In the genomic region with DNA sequence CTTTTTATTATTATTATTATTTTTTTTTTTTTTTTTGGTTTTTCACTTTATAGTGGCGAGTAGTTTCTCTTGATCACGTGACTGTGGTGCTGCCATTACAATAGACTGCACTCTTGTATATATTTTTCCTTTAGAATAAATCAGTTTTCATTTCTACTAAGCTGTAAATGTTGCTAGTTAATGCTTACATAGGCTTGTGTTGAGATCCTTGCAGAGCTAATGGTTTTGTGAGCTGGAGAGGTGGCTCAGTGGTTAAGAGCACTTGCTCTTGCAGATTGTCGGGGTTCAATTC, we compare ENCODE assay signal across 8 mouse cellular contexts. TPM values are rescaled to one million over a fixed set of nuclear protein-coding genes. Genes with fewer than 3 reads are reported as not detected.
DNase-seq lines count a peak whose midpoint lies in the region; ATAC-seq and TF ChIP-seq lines count a peak whose summit lies in the region.

No protein-coding gene starts in this region.

- peak overlapping the region; percentile 89 for H3K4me2 ChIP-seq in lung, embryonic 14.5 days
- H3K4me2 ChIP-seq in embryonic facial prominence, embryonic 15.5 days (replicated peaks): peak overlapping the region; percentile 89
- H3K4me2 ChIP-seq in neural tube, embryonic 15.5 days: peak overlapping the region; percentile 88

- H3K27ac ChIP-seq in lung, embryonic 14.5 days (ENCODE audit: low read depth): peak overlapping the region; percentile 94
- H3K27ac ChIP-seq in embryonic facial prominence, embryonic 15.5 days (replicated peaks): peak overlapping the region; percentile 89
- H3K27ac ChIP-seq in limb, embryonic 10.5 days: no peak overlapping the region
- no peak overlapping the region for H3K27ac ChIP-seq in neural tube, embryonic 15.5 days (replicated peaks)

- H3K36me3 ChIP-seq in lung, embryonic 14.5 days (ENCODE audit: insufficient read depth): peaks cover 8% of the 10 kb centered on the region; the same call in 1 of the 2 replicates
- H3K36me3 ChIP-seq in embryonic facial prominence, embryonic 15.5 days: no peaks in the 10 kb centered on the region; the same call in 1 of the 2 replicates
- peaks cover 10% of the 10 kb centered on the region; the same call in 1 of the 2 replicates for H3K36me3 ChIP-seq in limb, embryonic 10.5 days
- H3K36me3 ChIP-seq in neural tube, embryonic 15.5 days: no peaks in the 10 kb centered on the region

- peak overlapping the region; percentile 77 for H3K4me3 ChIP-seq in lung, embryonic 14.5 days (ENCODE audit: low read depth, low read length)
- peak overlapping the region; percentile 88 for H3K4me3 ChIP-seq in embryonic facial prominence, embryonic 15.5 days (replicated peaks)
- H3K4me3 ChIP-seq in limb, embryonic 10.5 days: peak overlapping the region; percentile 76
- peak overlapping the region; percentile 90 for H3K4me3 ChIP-seq in neural tube, embryonic 15.5 days (replicated peaks)

- H3K9me3 ChIP-seq in lung, embryonic 14.5 days (ENCODE audit: low read depth, low read length): no peaks in the 10 kb centered on the region
- no peaks in the 10 kb centered on the region for H3K9me3 ChIP-seq in embryonic facial prominence, embryonic 15.5 days (replicated peaks)
- H3K9me3 ChIP-seq in limb, embryonic 10.5 days (replicated peaks): no peaks in the 10 kb centered on the region
- no peaks in the 10 kb centered on the region for H3K9me3 ChIP-seq in neural tube, embryonic 15.5 days (replicated peaks)

- ATAC-seq in lung, embryonic 14.5 days (ENCODE audit: insufficient read depth): no peak
- ATAC-seq in embryonic facial prominence, embryonic 15.5 days (ENCODE audit: insufficient number of reproducible peaks, low FRiP score, low TSS enrichment, low read depth): no peak
- ATAC-seq in neural tube, embryonic 15.5 days (ENCODE audit: low FRiP score): no peak

- DNase-seq in lung, embryonic 14.5 days: no peak
- DNase-seq in lung, postnatal 14 days: no peak
- no peak for DNase-seq in limb, embryonic 10.5 days (ENCODE audit: low spot score)
- no peak for DNase-seq in c-Kit-positive CD71-positive TER-119-positive erythroid progenitor cells, embryonic 14.5 days (ENCODE audit: low spot score)
- no peak for DNase-seq in retina, embryonic 14.5 days (ENCODE audit: low spot score)
- DNase-seq in lung, postnatal 36 days: no peak

- H3K4me1 ChIP-seq in lung, embryonic 14.5 days (ENCODE audit: insufficient read depth): no peaks in the 10 kb centered on the region; the same call in 1 of the 2 replicates
- 0 out of 2 replicates have a peak, but pooled peaks cover 3% of the 10 kb centered on the region for H3K4me1 ChIP-seq in embryonic facial prominence, embryonic 15.5 days
- H3K4me1 ChIP-seq in limb, embryonic 10.5 days: peaks cover 16% of the 10 kb centered on the region
- H3K4me1 ChIP-seq in neural tube, embryonic 15.5 days: peaks cover 6% of the 10 kb centered on the region

- no peaks in the 10 kb centered on the region for H3K27me3 ChIP-seq in lung, embryonic 14.5 days (ENCODE audit: insufficient read depth, low read length)
- no peaks in the 10 kb centered on the region for H3K27me3 ChIP-seq in embryonic facial prominence, embryonic 15.5 days
- no peaks in the 10 kb centered on the region for H3K27me3 ChIP-seq in limb, embryonic 10.5 days (ENCODE audit: low read depth, poor library complexity, severe bottlenecking)
- H3K27me3 ChIP-seq in neural tube, embryonic 15.5 days (replicated peaks): no peaks in the 10 kb centered on the region

- TF ChIP-seq CTCF in lung, embryonic 14.5 days (IDR thresholded peaks at IDR 0.05; ENCODE audit: low read depth): no peak

- H3K9ac ChIP-seq in lung, embryonic 14.5 days: peak overlapping the region; percentile 85; the same call in 1 of the 2 replicates
- no peak overlapping the region for H3K9ac ChIP-seq in embryonic facial prominence, embryonic 15.5 days
- peak overlapping the region; percentile 66 for H3K9ac ChIP-seq in neural tube, embryonic 15.5 days (replicated peaks)

- WGBS in lung, embryonic 14.5 days: 71% methylated on average over 3 of the region's 3 CpGs
- 83% methylated on average over 3 of the region's 3 CpGs for WGBS in embryonic facial prominence, embryonic 15.5 days
- 86% methylated on average over 3 of the region's 3 CpGs for WGBS in limb, embryonic 10.5 days
- 86% methylated on average over 3 of the region's 3 CpGs for WGBS in neural tube, embryonic 15.5 days

RNA-seq across cellular contexts. Expression of a gene that starts 0.5 kb away (rescaled TPM):
- 29.3 and 32.3 TPM in 2 replicates for polyA plus RNA-seq in lung, embryonic 14.5 days (2014; fragmentation: Nextera tagmentation; extraction: Ambion mirVana)
- 24.6 and 28.8 TPM in 2 replicates for polyA plus RNA-seq in embryonic facial prominence, embryonic 15.5 days (2015; fragmentation: Nextera tagmentation; extraction: Ambion mirVana)
- 24.2 and 28.1 TPM in 2 replicates for polyA plus RNA-seq in limb, embryonic 10.5 days (2016; fragmentation: Nextera tagmentation; extraction: Ambion mirVana)
- 12.1 and 19.1 TPM in 2 replicates for polyA plus RNA-seq in neural tube, embryonic 15.5 days (2015; fragmentation: Nextera tagmentation; extraction: Ambion mirVana)

RNA-seq across cellular contexts. Expression of a gene that starts 12.9 kb away (rescaled TPM):
- polyA plus RNA-seq in lung, embryonic 14.5 days (2014; fragmentation: Nextera tagmentation; extraction: Ambion mirVana): not detected in 2 replicates
- not detected in 2 replicates for polyA plus RNA-seq in embryonic facial prominence, embryonic 15.5 days (2015; fragmentation: Nextera tagmentation; extraction: Ambion mirVana)
- polyA plus RNA-seq in limb, embryonic 10.5 days (2016; fragmentation: Nextera tagmentation; extraction: Ambion mirVana): not detected in 2 replicates
- polyA plus RNA-seq in neural tube, embryonic 15.5 days (2015; fragmentation: Nextera tagmentation; extraction: Ambion mirVana): 0.15 TPM in 1 of 2 replicates, not detected in the other

Comparison
In these comparisons a context has a peak if more than half of its experiments do, and no peak if none do; other contexts are left out.
1. H3K27ac ChIP-seq: peak in lung, embryonic 14.5 days (single experiment) and embryonic facial prominence, embryonic 15.5 days (single experiment); none in limb, embryonic 10.5 days (single experiment) and neural tube, embryonic 15.5 days (single experiment).
2. Peak in every context shown above with its lines, with median percentiles within 50 percentile points of each other: H3K4me2 ChIP-seq and H3K4me3 ChIP-seq.